Mouse (Mus musculus) G1E (cell line): Measurements from ENCODE around the gene Cdcp2.

Experiments used
- CTCF ChIP-seq: IDR thresholded peaks from 2 replicates; pipeline ENCODE4 v1.5.1; 2012; ENCODE audit warnings: low read depth, low read length, inconsistent platforms, mixed read lengths
- GATA1 ChIP-seq: IDR thresholded peaks from 2 replicates; pipeline ENCODE4 v1.6.1; 2012; ENCODE audit warnings: borderline replicate concordance, low read length, inconsistent platforms, mixed read lengths
- TAL1 ChIP-seq: conservative IDR thresholded peaks from 2 replicates; pipeline ENCODE4 v1.6.1; 2012; ENCODE audit warnings: low read depth, low read length, inconsistent platforms, mixed read lengths

GRCm38 (mm10) chr4:107098375-107098774 lies 1.7 kb downstream of the Cdcp2 start:
- TF ChIP-seq CTCF (no peak), TAL1 (no peak), GATA1 (no peak)
